ENCODE assay signal across 10 mouse cellular contexts in the genomic region with DNA sequence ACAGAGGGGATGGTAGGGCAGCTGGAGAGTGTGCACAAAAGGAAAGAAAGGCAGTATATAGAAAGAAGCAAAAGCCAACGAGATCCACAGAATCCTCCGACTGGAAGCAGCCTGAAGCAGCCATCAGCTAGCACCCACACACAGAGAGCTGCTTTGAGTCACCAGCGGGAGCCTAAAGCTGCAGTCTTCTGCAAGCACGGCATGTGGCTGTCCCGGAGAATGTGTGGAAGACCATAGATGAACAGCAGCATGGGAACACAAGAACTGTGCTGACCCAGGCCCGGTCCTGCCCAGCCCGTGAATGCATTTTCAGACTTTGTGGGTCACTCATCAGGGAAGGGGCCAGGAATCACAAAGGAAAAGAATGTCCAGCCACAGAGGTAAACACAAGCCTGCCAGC.
A peak's percentile ranks its signal among the peaks of the same experiment; 100 is the strongest.
DNase-seq lines count a peak whose midpoint lies in the region; ATAC-seq and TF ChIP-seq lines count a peak whose summit lies in the region.
"Had no signal": no experiment of that assay in that cellular context is flagged by ENCODE, and none has a peak within 500 bp of the region (broad histone marks: within the 10 kb centered on the region; RNA-seq: fewer than 3 reads in every experiment).

No protein-coding gene starts in this region.

- H3K4me1 ChIP-seq in heart, embryonic 13.5 days: peaks cover 5% of the 10 kb centered on the region; the same call in 1 of the 2 replicates
- H3K4me1 ChIP-seq in CH12.LX (ENCODE audit: control insufficient read depth in 1 of 2, insufficient read depth in 2 of 2): peaks cover 10 to 52% of the 10 kb centered on the region in 2 experiments
- H3K4me1 ChIP-seq in forebrain, embryonic 15.5 days: peaks cover 19% of the 10 kb centered on the region

- 56% methylated on average over 7 of the region's 7 CpGs for WGBS in heart, embryonic 13.5 days
- WGBS in forebrain, embryonic 15.5 days: 9% methylated on average over 7 of the region's 7 CpGs

- no peak for TF ChIP-seq EP300 in CH12.LX (IDR thresholded peaks at IDR 0.05; ENCODE audit: low read length)

- no peak for TF ChIP-seq RAD21 in CH12.LX (IDR thresholded peaks at IDR 0.05; ENCODE audit: low read depth, low read length)

- ATAC-seq in heart, embryonic 13.5 days (ENCODE audit: extremely low read depth, insufficient number of reproducible peaks, low FRiP score, low TSS enrichment): no peak
- peak; percentile 49 for ATAC-seq in forebrain, embryonic 15.5 days (replicated peaks)
- no peak for ATAC-seq in erythroblast, adult 5-6 weeks (replicated peaks; ENCODE audit: low FRiP score, poor library complexity, severe bottlenecking)

- peaks cover 54% of the 10 kb centered on the region for H3K79me2 ChIP-seq in CH12.LX (replicated peaks; ENCODE audit: control insufficient read depth, extremely low read depth, insufficient read depth, poor library complexity, severe bottlenecking)

- intact Hi-C loops in left cerebral cortex, postnatal 36 days (cut with DNase I): no loop called here

- no peak overlapping the region for H3K9ac ChIP-seq in heart, embryonic 13.5 days
- H3K9ac ChIP-seq in CH12.LX (ENCODE audit: insufficient read depth, low read depth): peak overlapping the region; percentile 99; the same call in 1 of the 2 replicates
- H3K9ac ChIP-seq in forebrain, embryonic 15.5 days (replicated peaks): no peak overlapping the region
- H3K9ac ChIP-seq: limb, embryonic 12.5 days had no signal

- no peak for TF ChIP-seq CTCF in CH12.LX (conservative IDR thresholded peaks at IDR 0.05 in 1 of 2, IDR thresholded peaks at IDR 0.05 in 1 of 2; ENCODE audit: low read depth in 2 of 2, low read length in 2 of 2)

- peak overlapping the region; percentile 19; the same call in 1 of the 2 replicates for H3K4me3 ChIP-seq in heart, embryonic 13.5 days
- peak overlapping the region; percentile 34 to 72 (median 42) for H3K4me3 ChIP-seq in CH12.LX (replicated peaks in 1 of 3; ENCODE audit: low read depth in 2 of 3, low read length in 2 of 3, poor library complexity in 1 of 3)
- no peak overlapping the region for H3K4me3 ChIP-seq in forebrain, embryonic 15.5 days
- H3K4me3 ChIP-seq: limb, embryonic 12.5 days had no signal

- in situ Hi-C loops in CH12.LX (cut with MboI; ENCODE audit: low pct_ligation_motif_present, low pct_unique_long_range_greater_than_20kb, low sequenced_read_pairs): no loop called here

- TF ChIP-seq POLR2A in CH12.LX (IDR thresholded peaks at IDR 0.05; ENCODE audit: low read depth, low read length): no peak

- H3K27ac ChIP-seq in heart, embryonic 13.5 days (replicated peaks): no peak overlapping the region
- H3K27ac ChIP-seq in CH12.LX (ENCODE audit: insufficient read depth, low read depth): peak overlapping the region; percentile 47
- 0 out of 2 replicates have a peak overlapping the region, but pooled peaks have one; percentile 25 for H3K27ac ChIP-seq in forebrain, embryonic 15.5 days (replicated peaks)
- H3K27ac ChIP-seq: limb, embryonic 12.5 days had no signal

- dilution Hi-C loops in CH12.LX (cut with MboI; ENCODE audit: extremely low pct_ligation_motif_present, extremely low pct_unique_long_range_greater_than_20kb, low sequenced_read_pairs): no loop called here

- DNase-seq in heart, adult 9 months (ENCODE audit: low spot score in 2 of 2): no peak
- peak; percentile 36 for DNase-seq in CH12.LX (ENCODE audit: extremely low read depth)
- DNase-seq in left cerebral cortex, postnatal 36 days (ENCODE audit: low spot score in 2 of 2): peak; percentile 57 to 58
- DNase-seq in adrenal gland, postnatal 4 days (ENCODE audit: low spot score in 2 of 2): no peak
- DNase-seq in adrenal gland, postnatal 10 days: no peak
- DNase-seq: lung, postnatal 10 days had no signal

- H3K36me3 ChIP-seq in heart, embryonic 13.5 days: no peaks in the 10 kb centered on the region
- peaks cover 11 to 15% of the 10 kb centered on the region in 2 experiments for H3K36me3 ChIP-seq in CH12.LX (replicated peaks in 1 of 2; ENCODE audit: control insufficient read depth in 1 of 2, insufficient read depth in 1 of 2, low read length in 1 of 2)
- no peaks in the 10 kb centered on the region for H3K36me3 ChIP-seq in forebrain, embryonic 15.5 days
- H3K36me3 ChIP-seq: limb, embryonic 12.5 days had no signal

- 0 out of 2 replicates have a peak, but pooled peaks cover 3% of the 10 kb centered on the region for H3K27me3 ChIP-seq in heart, embryonic 13.5 days (replicated peaks)
- no peaks in the 10 kb centered on the region for H3K27me3 ChIP-seq in CH12.LX (replicated peaks)
- H3K27me3 ChIP-seq in forebrain, embryonic 15.5 days: no peaks in the 10 kb centered on the region
- H3K27me3 ChIP-seq: limb, embryonic 12.5 days had no signal

- no peaks in the 10 kb centered on the region for H3K9me3 ChIP-seq in heart, embryonic 13.5 days
- no peaks in the 10 kb centered on the region for H3K9me3 ChIP-seq in CH12.LX (replicated peaks; ENCODE audit: low read length)
- H3K9me3 ChIP-seq in forebrain, embryonic 15.5 days: no peaks in the 10 kb centered on the region
- H3K9me3 ChIP-seq: limb, embryonic 12.5 days had no signal

- H3K4me2 ChIP-seq in heart, embryonic 13.5 days: peak overlapping the region; percentile 34
- H3K4me2 ChIP-seq in CH12.LX (ENCODE audit: insufficient read depth, low read depth, poor library complexity, severe bottlenecking): peak overlapping the region; percentile 76
- H3K4me2 ChIP-seq in forebrain, embryonic 15.5 days (replicated peaks): no peak overlapping the region; the same call in 1 of the 2 replicates
- H3K4me2 ChIP-seq: limb, embryonic 12.5 days had no signal

TF ChIP-seq in CH12.LX, 34 proteins besides CTCF, POLR2A, EP300 and RAD21:
- TF ChIP-seq MYC (IDR thresholded peaks at IDR 0.05; ENCODE audit: low read depth, low read length) (peak; percentile 48; the same call in 1 of the 2 replicates), USF1 (IDR thresholded peaks at IDR 0.05; ENCODE audit: low read depth, low read length) (no peak), ELF1 (IDR thresholded peaks at IDR 0.05; ENCODE audit: low read depth, low read length) (no peak), ZKSCAN1 (IDR thresholded peaks at IDR 0.05; ENCODE audit: borderline replicate concordance, low read depth, low read length) (no peak), BHLHE40 (IDR thresholded peaks at IDR 0.05; ENCODE audit: low read depth, low read length) (0 out of 2 replicates have a peak, but pooled peaks have one; percentile 9), MAZ (IDR thresholded peaks at IDR 0.05; ENCODE audit: low read depth, low read length) (no peak), MXI1 (IDR thresholded peaks at IDR 0.05; ENCODE audit: low read depth, low read length) (no peak), NRF1 (IDR thresholded peaks at IDR 0.05; ENCODE audit: low read depth, low read length) (no peak), SMC3 (IDR thresholded peaks at IDR 0.05; ENCODE audit: low read depth, low read length) (no peak), MEF2A (IDR thresholded peaks at IDR 0.05; ENCODE audit: borderline replicate concordance, low read depth, low read length) (no peak), MAFK (IDR thresholded peaks at IDR 0.05; ENCODE audit: insufficient replicate concordance, low read length) (no peak)

Comparison
In these comparisons a context has a peak if more than half of its experiments do, and no peak if none do; other contexts are left out.
1. DNase-seq: peak in CH12.LX (single experiment) and left cerebral cortex, postnatal 36 days (2 of 2); none in heart, adult 9 months (0 of 2), adrenal gland, postnatal 4 days (0 of 2) and adrenal gland, postnatal 10 days (single experiment).